Mouse (Mus musculus) hindbrain, embryonic 14.5 days (tissue): ENCODE data around the gene Siae. TPM values are rescaled to one million over a fixed set of nuclear protein-coding genes. Genes with fewer than 3 reads are reported as not detected.

Experiments
- ATAC-seq: fragments of 200-750 bp; cut with Nextera tagmentation; 2 replicates; pipeline ENCODE4 v1.8.0; 2017; ENCODE audit warnings: moderate number of reproducible peaks, mild to moderate bottlenecking, moderate TSS enrichment, moderate library complexity; ENCODE audit not compliant: low FRiP score
- DNase-seq: peaks from one replicate; pipeline ENCODE4 v3.0.0-alpha.2; 2015; ENCODE audit warnings: low spot score
- H3K27ac ChIP-seq: fragments of 300-500 bp; sonication (generic); 2 replicates; pipeline ENCODE4 v1.5.1; 2014; ENCODE audit warnings: mild to moderate bottlenecking, moderate library complexity
- H3K27me3 ChIP-seq: fragments of 300-500 bp; sonication (generic); 2 replicates; pipeline ENCODE4 v1.6.1; 2014; ENCODE audit warnings: mild to moderate bottlenecking, low read length, mixed read lengths; ENCODE audit not compliant: control insufficient read depth, insufficient read depth
- H3K36me3 ChIP-seq: fragments of 300-500 bp; sonication (generic); replicated peaks from 2 replicates; pipeline ENCODE4 v1.6.1; 2014; ENCODE audit not compliant: control insufficient read depth, insufficient read depth
- H3K4me1 ChIP-seq: fragments of 300-500 bp; sonication (generic); replicated peaks from 2 replicates; pipeline ENCODE4 v1.6.1; 2014; ENCODE audit warnings: antibody characterized with exemption, low read length, mixed read lengths; ENCODE audit not compliant: control insufficient read depth, insufficient read depth
- H3K4me2 ChIP-seq: fragments of 300-500 bp; sonication (generic); replicated peaks from 2 replicates; pipeline ENCODE4 v1.6.1; 2014; ENCODE audit warnings: mild to moderate bottlenecking, moderate library complexity
- H3K4me3 ChIP-seq: fragments of 300-500 bp; sonication (generic); replicated peaks from 2 replicates; pipeline ENCODE4 v1.5.1; 2014; ENCODE audit warnings: mild to moderate bottlenecking, low read length
- H3K9ac ChIP-seq: fragments of 300-500 bp; sonication (generic); 2 replicates; pipeline ENCODE4 v1.6.1; 2014
- H3K9me3 ChIP-seq: fragments of 300-500 bp; sonication (generic); 2 replicates; pipeline ENCODE4 v1.6.1; 2016; ENCODE audit warnings: low read length; ENCODE audit not compliant: control insufficient read depth
- WGBS: fragments of 180-500 bp; shearing (Covaris S2); extraction: QIAGEN DNeasy Blood & Tissue Kit; methylation state at CpG from one replicate; pipeline ENCODE4 v1.1.7; 2014; 5-methylcytosine and 5-hydroxymethylcytosine counted together
- polyA plus RNA-seq: library from polyadenylated mRNA; unstranded; fragments of >200 nt; fragmentation: Nextera tagmentation; extraction: Ambion mirVana; gene quantifications from 2 replicates; pipeline ENCODE4 v1.2.1, GENCODE M21; 2014

Siae gene
- polyA plus RNA-seq, 1 experiment from 2014 or later = 14.2 TPM

GRCm38 (mm10) chr9:37614316-37614715 lies 58.8 kb downstream of the Siae start:
- Histone ChIP-seq H3K36me3 (no peaks in the 10 kb centered on the region), H3K27ac (no peak overlapping the region), H3K27me3 (no peaks in the 10 kb centered on the region), H3K9me3 (no peaks in the 10 kb centered on the region), H3K4me3 (peak overlapping the region; percentile 56; the same call in 1 of the 2 replicates), H3K4me1 (peaks cover 9% of the 10 kb centered on the region; the same call in 1 of the 2 replicates), H3K9ac (peak overlapping the region; percentile 88; the same call in 1 of the 2 replicates), H3K4me2 (peak overlapping the region; percentile 79)
- ATAC-seq (peak; percentile 3; the same call in 1 of the 2 replicates), DNase-seq (no peak)

GRCm38 (mm10) chr9:37615220-37615619 lies 59.7 kb downstream of the Siae start:
- Histone ChIP-seq H3K27me3 (no peaks in the 10 kb centered on the region), H3K4me2 (no peak overlapping the region), H3K4me3 (no peak overlapping the region), H3K27ac (no peak overlapping the region), H3K9ac (no peak overlapping the region), H3K9me3 (no peaks in the 10 kb centered on the region), H3K4me1 (peaks cover 9% of the 10 kb centered on the region; the same call in 1 of the 2 replicates), H3K36me3 (no peaks in the 10 kb centered on the region)
- 68% methylated on average over 5 of the region's 5 CpGs for WGBS
- DNase-seq (no peak), ATAC-seq (no peak)

GRCm38 (mm10) chr9:37616770-37617169 lies 61.3 kb downstream of the Siae start:
- no peaks in the 10 kb centered on the region for H3K9me3 ChIP-seq
- no peak overlapping the region for H3K9ac ChIP-seq
- no peak overlapping the region for H3K4me2 ChIP-seq
- H3K4me3 ChIP-seq = no peak overlapping the region
- H3K27ac ChIP-seq = no peak overlapping the region
- H3K36me3 ChIP-seq = no peaks in the 10 kb centered on the region
- no peak for ATAC-seq
- no peaks in the 10 kb centered on the region for H3K27me3 ChIP-seq
- peak; percentile 57 for DNase-seq
- WGBS = 67% methylated on average over 2 of the region's 2 CpGs
- peaks cover 9% of the 10 kb centered on the region; the same call in 1 of the 2 replicates for H3K4me1 ChIP-seq

GRCm38 (mm10) chr9:37621290-37621689 lies 65.8 kb downstream of the Siae start:
- no peak overlapping the region for H3K27ac ChIP-seq
- no peaks in the 10 kb centered on the region for H3K9me3 ChIP-seq
- no peak overlapping the region for H3K4me3 ChIP-seq
- no peak for ATAC-seq
- H3K4me1 ChIP-seq = peaks cover 10% of the 10 kb centered on the region
- no peak for DNase-seq
- H3K27me3 ChIP-seq = no peaks in the 10 kb centered on the region
- H3K9ac ChIP-seq = no peak overlapping the region
- WGBS = 90% methylated on average over 6 of the region's 6 CpGs
- H3K4me2 ChIP-seq = no peak overlapping the region
- H3K36me3 ChIP-seq = no peaks in the 10 kb centered on the region

DNA sequence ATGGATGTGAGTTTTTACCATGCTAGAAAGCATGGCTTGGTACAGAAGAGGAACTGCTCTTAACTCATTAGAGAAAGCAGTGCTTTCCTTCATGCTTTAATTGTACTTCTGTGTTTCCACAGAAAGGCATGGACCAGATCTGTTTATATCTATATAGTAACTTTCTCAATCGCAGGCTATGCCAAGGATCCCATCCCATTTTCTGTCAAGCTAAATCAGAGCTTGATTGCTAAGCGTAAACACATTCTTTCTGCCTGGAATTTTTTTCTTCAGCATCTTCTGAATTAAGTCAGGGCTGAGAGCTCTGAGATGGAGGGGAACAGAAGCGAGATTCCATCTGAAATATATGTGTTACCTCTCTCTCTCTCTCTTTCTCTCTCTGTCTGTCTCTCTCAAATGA lies 68.5 kb downstream of the Siae start:
- no peak overlapping the region for H3K4me2 ChIP-seq
- H3K27me3 ChIP-seq = no peaks in the 10 kb centered on the region
- DNase-seq (no peak), ATAC-seq (no peak)
- H3K4me1 ChIP-seq = peaks cover 17% of the 10 kb centered on the region
- no peak overlapping the region for H3K4me3 ChIP-seq
- H3K36me3 ChIP-seq = no peaks in the 10 kb centered on the region
- 89% methylated on average over 3 of the region's 3 CpGs for WGBS
- H3K9ac ChIP-seq = no peak overlapping the region
- no peaks in the 10 kb centered on the region for H3K9me3 ChIP-seq
- no peak overlapping the region for H3K27ac ChIP-seq

GRCm38 (mm10) chr9:37624502-37624901 lies 69.0 kb downstream of the Siae start:
- no peak for ATAC-seq
- whole genome bisulfite sequencing = 88% methylated on average over 1 of the region's 1 CpGs
- peak overlapping the region; percentile 91 for H3K27ac ChIP-seq

DNA sequence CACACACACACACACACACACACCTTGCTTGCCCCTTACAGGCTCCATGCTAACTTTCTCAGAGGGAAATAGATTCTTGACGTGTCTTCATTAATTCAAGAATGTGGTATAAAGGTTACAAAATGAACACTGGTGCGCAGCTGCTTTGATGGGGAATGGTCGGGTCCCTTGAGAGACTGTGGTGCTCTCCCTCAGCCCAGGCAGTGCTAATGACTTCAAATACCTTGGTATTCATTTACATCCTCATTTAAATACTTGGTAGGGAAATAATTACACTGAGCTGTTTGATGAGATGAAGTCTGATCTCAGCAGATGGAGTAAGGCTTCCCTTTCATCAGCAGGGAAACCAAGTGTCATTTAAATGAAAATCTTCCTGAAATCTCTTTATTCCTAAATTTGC lies 69.6 kb downstream of the Siae start:
- Histone ChIP-seq H3K4me3 (no peak overlapping the region), H3K4me1 (peaks cover 17% of the 10 kb centered on the region), H3K9ac (peak overlapping the region; percentile 35), H3K9me3 (no peaks in the 10 kb centered on the region), H3K27ac (peak overlapping the region; percentile 91), H3K36me3 (no peaks in the 10 kb centered on the region), H3K4me2 (peak overlapping the region; percentile 31; the same call in 1 of the 2 replicates), H3K27me3 (no peaks in the 10 kb centered on the region)
- DNase-seq (peak; percentile 34), ATAC-seq (peak; percentile 82)
- 13% methylated on average over 3 of the region's 3 CpGs for WGBS

More at GRCm38 (mm10) chr9:37624502-37624901, 69.0 kb downstream of the Siae start:
- Histone ChIP-seq H3K9me3 (no peaks in the 10 kb centered on the region), H3K4me3 (no peak overlapping the region), H3K4me1 (peaks cover 17% of the 10 kb centered on the region), H3K4me2 (no peak overlapping the region), H3K36me3 (no peaks in the 10 kb centered on the region), H3K27me3 (no peaks in the 10 kb centered on the region), H3K9ac (no peak overlapping the region)
- no peak for DNase-seq

GRCm38 (mm10) chr9:37625641-37626040 lies 70.1 kb downstream of the Siae start:
- Histone ChIP-seq H3K9me3 (no peaks in the 10 kb centered on the region), H3K4me3 (no peak overlapping the region), H3K27ac (peak overlapping the region; percentile 91), H3K9ac (peak overlapping the region; percentile 35), H3K27me3 (no peaks in the 10 kb centered on the region), H3K4me1 (peaks cover 17% of the 10 kb centered on the region), H3K4me2 (peak overlapping the region; percentile 31), H3K36me3 (no peaks in the 10 kb centered on the region)
- DNase-seq = peak; percentile 66
- ATAC-seq = peak; percentile 85
- whole genome bisulfite sequencing = 6% methylated on average over 7 of the region's 7 CpGs

DNA sequence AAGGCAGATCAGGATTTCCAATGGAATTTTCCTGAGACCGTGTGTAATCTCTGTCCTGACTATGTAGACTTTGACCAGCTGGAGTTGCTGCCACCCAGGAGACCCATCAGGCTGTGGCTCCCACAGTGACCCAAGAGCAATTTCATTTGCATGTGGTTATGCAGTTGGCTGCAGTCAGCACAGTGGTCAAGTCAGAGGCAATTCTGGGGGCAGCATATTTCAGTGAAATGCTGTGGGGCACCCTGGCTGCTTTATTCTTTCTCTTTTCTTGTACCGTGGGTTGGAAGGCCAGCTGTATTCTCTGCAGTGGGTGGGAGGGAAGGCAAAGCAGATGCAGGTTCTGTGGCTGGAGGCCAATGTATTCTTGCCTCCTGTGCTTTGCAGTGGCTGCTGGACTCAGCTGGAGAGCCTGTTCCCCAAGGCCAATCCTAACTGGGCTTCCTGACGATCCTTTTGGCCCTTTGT lies 70.6 kb downstream of the Siae start:
- no peaks in the 10 kb centered on the region for H3K9me3 ChIP-seq
- no peak overlapping the region for H3K4me3 ChIP-seq
- peak overlapping the region; percentile 31 for H3K4me2 ChIP-seq
- WGBS = 7% methylated on average over 3 of the region's 3 CpGs
- ATAC-seq (peak; percentile 64), DNase-seq (no peak)
- no peaks in the 10 kb centered on the region for H3K27me3 ChIP-seq
- H3K4me1 ChIP-seq = peaks cover 17% of the 10 kb centered on the region
- peak overlapping the region; percentile 35 for H3K9ac ChIP-seq
- H3K36me3 ChIP-seq = no peaks in the 10 kb centered on the region
- peak overlapping the region; percentile 91 for H3K27ac ChIP-seq

DNA sequence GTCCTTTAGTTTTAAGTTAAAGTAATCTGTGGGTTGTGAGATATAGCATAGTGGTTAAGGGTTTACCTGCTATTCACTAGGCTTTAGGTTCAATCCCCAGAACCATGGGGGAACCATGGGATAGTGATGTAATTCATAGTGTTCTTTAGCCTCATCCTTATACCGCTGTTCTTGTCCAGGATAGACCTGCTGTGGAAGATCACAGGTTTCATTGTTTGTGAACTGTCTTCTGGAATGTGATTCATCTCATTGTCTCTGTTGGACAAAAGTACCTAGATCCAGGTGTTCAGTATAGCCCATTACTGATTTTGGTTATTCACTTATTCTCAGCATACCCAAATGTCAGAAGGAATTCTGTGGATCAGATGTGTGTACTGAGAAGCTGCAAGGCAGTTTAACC lies 71.8 kb downstream of the Siae start:
- Histone ChIP-seq H3K4me3 (no peak overlapping the region), H3K36me3 (no peaks in the 10 kb centered on the region), H3K27ac (peak overlapping the region; percentile 57; the same call in 1 of the 2 replicates), H3K27me3 (no peaks in the 10 kb centered on the region), H3K9ac (no peak overlapping the region), H3K4me2 (no peak overlapping the region), H3K9me3 (no peaks in the 10 kb centered on the region), H3K4me1 (peaks cover 17% of the 10 kb centered on the region)
- ATAC-seq (no peak), DNase-seq (no peak)
- 94% methylated on average over 1 of the region's 1 CpGs for WGBS
